Comparison of ENCODE assay signal across 18 mouse cellular contexts in genomic region chr12:58296980-58297379, GRCm38 (mm10). TPM values are rescaled to one million over a fixed set of nuclear protein-coding genes. Genes with fewer than 3 reads are reported as not detected.
DNase-seq lines count a peak whose midpoint lies in the region; ATAC-seq and TF ChIP-seq lines count a peak whose summit lies in the region.
"Had no signal": no experiment of that assay in that cellular context is flagged by ENCODE, and none has a peak within 500 bp of the region (broad histone marks: within the 10 kb centered on the region; RNA-seq: fewer than 3 reads in every experiment).

No protein-coding gene starts in this region.

- H3K27me3 ChIP-seq in heart, postnatal 0 days (ENCODE audit: control insufficient read depth, insufficient read depth, low read length), result no peaks in the 10 kb centered on the region
- H3K27me3 ChIP-seq: embryonic facial prominence, embryonic 12.5 days; forebrain, embryonic 13.5 days; hindbrain, embryonic 13.5 days had no signal

- no peak for TF ChIP-seq EP300 in heart, postnatal 0 days (IDR thresholded peaks at IDR 0.05; ENCODE audit: low read depth)

- H3K9ac ChIP-seq in heart, postnatal 0 days (replicated peaks; ENCODE audit: low read depth, low read length), result no peak overlapping the region
- H3K9ac ChIP-seq: embryonic facial prominence, embryonic 12.5 days; forebrain, embryonic 13.5 days; hindbrain, embryonic 13.5 days had no signal

- intact Hi-C loops in gastrocnemius, adult 2 months (cut with DNase I), result no loop called here

- H3K4me2 ChIP-seq in heart, postnatal 0 days (ENCODE audit: low read depth, low read length), result no peak overlapping the region
- H3K4me2 ChIP-seq: embryonic facial prominence, embryonic 12.5 days; forebrain, embryonic 13.5 days; hindbrain, embryonic 13.5 days; liver, embryonic 11.5 days had no signal

- no peak for TF ChIP-seq CTCF in gastrocnemius, adult 2 months (IDR thresholded peaks at IDR 0.05)
- TF ChIP-seq CTCF in heart, postnatal 0 days (IDR thresholded peaks at IDR 0.05; ENCODE audit: low read depth), result no peak

- no peaks in the 10 kb centered on the region for H3K9me3 ChIP-seq in heart, postnatal 0 days (replicated peaks; ENCODE audit: control insufficient read depth, low read length)
- H3K9me3 ChIP-seq: embryonic facial prominence, embryonic 12.5 days; forebrain, embryonic 13.5 days; hindbrain, embryonic 13.5 days; midbrain, embryonic 10.5 days had no signal

- WGBS in heart, postnatal 0 days, result 47% methylated on average over 6 of the region's 6 CpGs

- no peaks in the 10 kb centered on the region for H3K36me3 ChIP-seq in heart, postnatal 0 days (replicated peaks; ENCODE audit: control insufficient read depth, insufficient read depth, low read length)
- H3K36me3 ChIP-seq: embryonic facial prominence, embryonic 12.5 days; hindbrain, embryonic 13.5 days; midbrain, embryonic 10.5 days had no signal

- H3K4me3 ChIP-seq in gastrocnemius, adult 2 months, result no peak overlapping the region
- H3K4me3 ChIP-seq in heart, postnatal 0 days (ENCODE audit: low read depth, low read length), result no peak overlapping the region
- H3K4me3 ChIP-seq: embryonic facial prominence, embryonic 12.5 days; forebrain, embryonic 13.5 days; hindbrain, embryonic 13.5 days; layer of hippocampus, adult 2 months; midbrain, embryonic 10.5 days had no signal

- DNase-seq in gastrocnemius, adult 2 months, result no peak
- no peak for DNase-seq in gastrocnemius, postnatal 10 days
- DNase-seq in kidney, adult 9 months, result peak; percentile 6
- DNase-seq in kidney, postnatal 25 days, result no peak
- peak; percentile 16 for DNase-seq in heart, postnatal 0 days (ENCODE audit: low spot score)
- peak; percentile 31 for DNase-seq in lung, postnatal 10 days
- DNase-seq in right cerebral cortex, postnatal 10 days (ENCODE audit: low spot score in 2 of 2), result no peak
- DNase-seq in thymus, postnatal 10 days (ENCODE audit: low spot score in 2 of 2), result no peak
- DNase-seq: cerebellum, adult 9-11 months; spleen, adult 18-20 months had no signal

- H3K27ac ChIP-seq in gastrocnemius, adult 2 months, result peak overlapping the region; percentile 56; the same call in 1 of the 2 replicates
- H3K27ac ChIP-seq in heart, postnatal 0 days (ENCODE audit: low read depth), result peak overlapping the region; percentile 31; the same call in 1 of the 2 replicates
- H3K27ac ChIP-seq: embryonic facial prominence, embryonic 12.5 days; forebrain, embryonic 13.5 days; hindbrain, embryonic 13.5 days; layer of hippocampus, adult 2 months; midbrain, embryonic 10.5 days; stomach, postnatal 0 days had no signal

- H3K4me1 ChIP-seq in heart, postnatal 0 days (ENCODE audit: control insufficient read depth, insufficient read depth), result no peaks in the 10 kb centered on the region
- H3K4me1 ChIP-seq: embryonic facial prominence, embryonic 12.5 days; forebrain, embryonic 13.5 days; hindbrain, embryonic 13.5 days; midbrain, embryonic 10.5 days had no signal

- no peak for ATAC-seq in heart, postnatal 0 days (ENCODE audit: insufficient read depth, low read depth)
- ATAC-seq: forebrain, embryonic 13.5 days had no signal

RNA-seq across cellular contexts. Expression of gene Clec14a, which starts 27.9 kb away (rescaled TPM):
- 1 to 10 TPM; 2.5 to 4.2 TPM for total RNA-seq in gastrocnemius, adult 2 months (2021)
- 10 to 100 TPM; 14.1 to 16.9 TPM for total RNA-seq in gastrocnemius, postnatal 10 days (2021)
- 30.8 and 34.3 TPM in 2 replicates for total RNA-seq in heart, postnatal 0 days (2014; rRNA removed; ENCODE audit: low replicate concordance)
- 16.0 and 16.1 TPM in 2 replicates for polyA plus RNA-seq in heart, postnatal 0 days (2015; fragmentation: Nextera tagmentation; extraction: Ambion mirVana)
- total RNA-seq: MEL had no signal

Comparison
In these comparisons a context has a peak if more than half of its experiments do, and no peak if none do; other contexts are left out.
1. DNase-seq: peak in kidney, adult 9 months (single experiment), heart, postnatal 0 days (single experiment) and lung, postnatal 10 days (single experiment); none in gastrocnemius, adult 2 months (single experiment), gastrocnemius, postnatal 10 days (single experiment), kidney, postnatal 25 days (0 of 2), right cerebral cortex, postnatal 10 days (0 of 2) and thymus, postnatal 10 days (0 of 2).